23 mouse cellular contexts compared by ENCODE assay signal in the genomic region with DNA sequence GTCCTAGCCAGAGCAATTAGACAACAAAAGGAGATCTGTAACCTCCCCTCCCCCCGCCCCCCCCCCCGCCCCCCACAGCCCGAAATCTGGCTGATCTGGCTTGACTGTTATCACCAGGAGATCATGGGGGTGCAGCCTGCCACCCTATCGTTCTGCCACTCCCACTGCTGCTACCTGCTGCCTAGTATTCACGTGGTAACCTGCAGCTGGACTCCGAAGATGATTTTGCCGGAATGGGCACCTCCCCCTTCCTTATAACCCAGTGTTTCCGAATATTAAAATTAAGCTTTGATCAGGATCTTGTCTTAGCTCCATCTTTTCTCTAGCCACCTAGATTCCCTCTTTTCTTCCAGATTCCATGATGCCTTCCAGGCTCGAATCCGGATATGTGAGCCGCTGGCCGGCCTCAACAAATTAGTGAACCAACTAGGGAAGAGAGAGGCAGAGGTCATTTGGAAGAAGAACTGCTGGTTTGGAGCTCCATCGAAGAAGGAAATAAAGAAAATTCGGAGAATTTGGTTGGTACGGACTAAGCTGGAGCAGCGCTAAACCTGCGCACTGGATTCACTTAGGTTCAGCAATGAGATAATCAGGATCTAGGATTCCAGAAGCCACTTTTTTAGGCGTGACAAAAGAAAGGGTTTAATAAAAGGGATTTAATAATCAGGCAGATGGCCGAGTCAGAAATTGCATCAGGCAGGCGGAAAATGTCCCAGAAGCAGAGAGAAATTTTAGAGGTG. TPM values are rescaled to one million over a fixed set of nuclear protein-coding genes. Genes with fewer than 3 reads are reported as not detected.
DNase-seq lines count a peak whose midpoint lies in the region; ATAC-seq and TF ChIP-seq lines count a peak whose summit lies in the region.
"Had no signal": no experiment of that assay in that cellular context is flagged by ENCODE, and none has a peak within 500 bp of the region (broad histone marks: within the 10 kb centered on the region; RNA-seq: fewer than 3 reads in every experiment).

No protein-coding gene starts in this region.

- H3K4me2 ChIP-seq in hindbrain, postnatal 0 days (ENCODE audit: low read depth, low read length): no peak overlapping the region
- no peak overlapping the region for H3K4me2 ChIP-seq in hindbrain, embryonic 13.5 days
- H3K4me2 ChIP-seq: embryonic facial prominence, embryonic 12.5 days; forebrain, embryonic 15.5 days; hindbrain, embryonic 12.5 days had no signal

- H3K27me3 ChIP-seq in hindbrain, postnatal 0 days (ENCODE audit: insufficient read depth, low read length): no peaks in the 10 kb centered on the region
- no peaks in the 10 kb centered on the region for H3K27me3 ChIP-seq in hindbrain, embryonic 13.5 days
- no peaks in the 10 kb centered on the region for H3K27me3 ChIP-seq in E14TG2a.4 (ENCODE audit: insufficient read depth, low read length)
- H3K27me3 ChIP-seq: embryonic facial prominence, embryonic 12.5 days; forebrain, embryonic 15.5 days; hindbrain, embryonic 12.5 days had no signal

- no peak overlapping the region for H3K9ac ChIP-seq in hindbrain, postnatal 0 days (replicated peaks; ENCODE audit: low read length)
- no peak overlapping the region for H3K9ac ChIP-seq in hindbrain, embryonic 13.5 days
- H3K9ac ChIP-seq: embryonic facial prominence, embryonic 12.5 days; forebrain, embryonic 15.5 days; hindbrain, embryonic 12.5 days had no signal

- WGBS in hindbrain, postnatal 0 days: 77% methylated on average over 17 of the region's 20 CpGs
- 78% methylated on average over 20 of the region's 20 CpGs for WGBS in hindbrain, embryonic 13.5 days

- TF ChIP-seq POLR2A in brain, embryonic 14.5 days (IDR thresholded peaks at IDR 0.05; ENCODE audit: borderline replicate concordance, extremely low read depth, insufficient read depth, insufficient read length, poor library complexity, severe bottlenecking): no peak

- H3K27ac ChIP-seq in hindbrain, postnatal 0 days: no peak overlapping the region
- no peak overlapping the region for H3K27ac ChIP-seq in hindbrain, embryonic 13.5 days
- H3K27ac ChIP-seq: embryonic facial prominence, embryonic 12.5 days; forebrain, embryonic 15.5 days; heart, embryonic 10.5 days; hindbrain, embryonic 12.5 days had no signal

- no peak for TF ChIP-seq CTCF in hindbrain, postnatal 0 days (IDR thresholded peaks at IDR 0.05; ENCODE audit: low read depth)
- no peak for TF ChIP-seq CTCF in E14TG2a.4 (conservative IDR thresholded peaks at IDR 0.05; ENCODE audit: low read length)
- no peak for TF ChIP-seq CTCF in brain, embryonic 14.5 days (IDR thresholded peaks at IDR 0.05; ENCODE audit: borderline replicate concordance, extremely low read depth, insufficient read depth, insufficient read length)

- no peaks in the 10 kb centered on the region for H3K4me1 ChIP-seq in hindbrain, postnatal 0 days (ENCODE audit: insufficient read depth, low read length)
- H3K4me1 ChIP-seq in hindbrain, embryonic 13.5 days (replicated peaks): no peaks in the 10 kb centered on the region
- H3K4me1 ChIP-seq in E14TG2a.4 (replicated peaks; ENCODE audit: low read depth, low read length): peaks cover 27% of the 10 kb centered on the region
- H3K4me1 ChIP-seq: embryonic facial prominence, embryonic 12.5 days; forebrain, embryonic 15.5 days; heart, embryonic 10.5 days; hindbrain, embryonic 12.5 days had no signal

- H3K4me3 ChIP-seq in hindbrain, postnatal 0 days (ENCODE audit: low read length): no peak overlapping the region
- no peak overlapping the region for H3K4me3 ChIP-seq in hindbrain, embryonic 13.5 days
- H3K4me3 ChIP-seq in E14TG2a.4 (replicated peaks; ENCODE audit: low read length): 0 out of 2 replicates have a peak overlapping the region, but pooled peaks have one; percentile 17
- H3K4me3 ChIP-seq: embryonic facial prominence, embryonic 12.5 days; forebrain, embryonic 15.5 days; heart, embryonic 10.5 days; hindbrain, embryonic 12.5 days had no signal

- H3K36me3 ChIP-seq in hindbrain, postnatal 0 days (ENCODE audit: insufficient read depth, low read length): no peaks in the 10 kb centered on the region
- no peaks in the 10 kb centered on the region for H3K36me3 ChIP-seq in hindbrain, embryonic 13.5 days
- no peaks in the 10 kb centered on the region for H3K36me3 ChIP-seq in E14TG2a.4 (ENCODE audit: insufficient read depth, low read length)
- H3K36me3 ChIP-seq: embryonic facial prominence, embryonic 12.5 days; forebrain, embryonic 15.5 days; heart, embryonic 10.5 days; hindbrain, embryonic 12.5 days had no signal

- no peaks in the 10 kb centered on the region for H3K9me3 ChIP-seq in hindbrain, postnatal 0 days (ENCODE audit: low read length)
- no peaks in the 10 kb centered on the region for H3K9me3 ChIP-seq in hindbrain, embryonic 13.5 days
- peaks cover 14% of the 10 kb centered on the region for H3K9me3 ChIP-seq in E14TG2a.4 (ENCODE audit: low read length)
- H3K9me3 ChIP-seq: embryonic facial prominence, embryonic 12.5 days; forebrain, embryonic 15.5 days; heart, embryonic 10.5 days; hindbrain, embryonic 12.5 days had no signal

- no peak for ATAC-seq in hindbrain, postnatal 0 days
- no peak for ATAC-seq in hindbrain, embryonic 13.5 days (ENCODE audit: low FRiP score)
- ATAC-seq: CD4-positive, CD25-positive, alpha-beta regulatory T cell, adult 4 months; forebrain, embryonic 15.5 days had no signal

- peak; percentile 1 for DNase-seq in hindbrain, postnatal 0 days (ENCODE audit: low spot score)
- peak; percentile 8 for DNase-seq in brain, embryonic 14.5 days (ENCODE audit: low read depth)
- peak; percentile 47 for DNase-seq in retina, postnatal 1 day
- DNase-seq in ovary, adult 18-20 months (ENCODE audit: low spot score): no peak
- no peak for DNase-seq in neural tube, embryonic 10.5 days (ENCODE audit: extremely low spot score, low spot score)
- DNase-seq: adrenal gland, adult 8-10 months; adrenal gland, postnatal 36 days; B cell, adult 2 months; cerebellum, adult 11 months; cerebellum, adult 8-10 months; embryo, embryonic 11 days; gastrocnemius, postnatal 36 days; heart, adult 11 months; heart, postnatal 10 days; heart, postnatal 4 days had no signal

RNA-seq across cellular contexts. Expression of gene Akr1c19, which starts 16.8 kb away (rescaled TPM):
- total RNA-seq in hindbrain, postnatal 0 days (2014; rRNA removed): 0.73 and 1.1 TPM in 2 replicates
- 5.9 and 6.4 TPM in 2 replicates for polyA plus RNA-seq in hindbrain, postnatal 0 days (2015; fragmentation: Nextera tagmentation; extraction: Ambion mirVana)
- 5.7 and 5.9 TPM in 2 replicates for polyA plus RNA-seq in hindbrain, embryonic 13.5 days (2015; fragmentation: Nextera tagmentation; extraction: Ambion mirVana)
- polyA plus RNA-seq in brain, embryonic 14.5 days (2012; rRNA removed): 2.6 TPM in 2 replicates
- total RNA-seq: common myeloid progenitor, adult 5-6 weeks had no signal
- polyA plus RNA-seq: CD4-positive, CD25-positive, alpha-beta regulatory T cell, adult 4 months had no signal

RNA-seq across cellular contexts. Expression of gene Akr1c13, which starts 20.8 kb away (rescaled TPM):
- 0.10 and 4.6 TPM in 2 replicates for total RNA-seq in hindbrain, postnatal 0 days (2014; rRNA removed)
- polyA plus RNA-seq in hindbrain, postnatal 0 days (2015; fragmentation: Nextera tagmentation; extraction: Ambion mirVana): 3.5 and 4.2 TPM in 2 replicates
- 5.6 and 6.0 TPM in 2 replicates for polyA plus RNA-seq in hindbrain, embryonic 13.5 days (2015; fragmentation: Nextera tagmentation; extraction: Ambion mirVana)
- polyA plus RNA-seq in brain, embryonic 14.5 days (2012; rRNA removed): 0.64 and 1.6 TPM in 2 replicates

Comparison
In these comparisons a context has a peak if more than half of its experiments do, and no peak if none do; other contexts are left out.
1. DNase-seq: peak in hindbrain, postnatal 0 days (single experiment), brain, embryonic 14.5 days (single experiment) and retina, postnatal 1 day (single experiment); none in ovary, adult 18-20 months (single experiment) and neural tube, embryonic 10.5 days (single experiment).